Mouse (Mus musculus): ENCODE results near the gene Nop14.

Nop14 gene

DNA sequence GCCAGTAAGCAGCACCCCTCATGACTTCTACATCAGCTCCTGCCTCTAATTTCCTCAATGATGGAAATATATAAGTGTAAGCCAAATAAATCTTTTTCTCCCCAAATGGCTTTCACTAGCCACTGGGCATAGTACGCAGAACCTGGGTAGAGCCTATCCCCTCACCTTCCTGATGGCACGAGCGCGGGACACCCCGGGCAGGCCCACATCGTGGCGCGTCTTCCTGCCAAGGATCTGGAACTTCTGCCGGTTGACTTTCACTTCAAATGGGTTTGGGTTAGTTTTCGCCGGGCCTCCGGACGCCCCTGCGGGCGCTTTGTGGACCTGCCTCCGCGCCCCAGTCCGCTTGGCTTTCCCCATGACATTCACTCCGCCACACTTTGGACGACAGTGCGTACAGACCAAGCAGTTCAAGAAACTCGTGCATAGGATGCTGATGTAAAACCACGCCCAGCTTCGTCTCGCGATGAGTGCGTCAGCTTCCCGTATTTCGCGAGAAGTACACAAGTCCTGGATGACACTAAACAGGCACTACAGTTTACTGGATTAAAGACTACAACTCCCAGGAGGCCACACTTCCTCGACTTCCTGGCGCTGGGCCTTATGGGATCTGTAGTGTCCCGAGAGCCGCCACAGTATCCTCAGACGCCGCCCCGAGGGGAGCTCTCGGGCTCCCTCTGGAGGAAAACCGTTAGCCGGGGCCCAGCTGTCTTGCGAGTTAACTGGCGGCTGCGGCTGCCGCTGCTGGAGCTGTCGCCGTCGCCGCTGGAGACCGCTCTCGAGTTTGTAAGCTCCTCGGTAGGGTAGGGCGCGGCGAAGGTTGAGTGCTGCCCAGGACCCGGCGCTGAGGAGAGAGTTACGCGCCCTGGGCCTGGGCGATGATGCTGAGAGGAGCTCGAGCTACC is at the start of gene Nop14, which contains the start of gene Grk4:
Gene Nop14, minus strand, starts transcription at position 463 of the 905 bp plus-strand sequence.
Gene Grk4, plus strand, starts transcription at position 694 of the 905 bp plus-strand sequence.
- peak; percentile 97 for DNase-seq (ENCODE audit: extremely low read depth, low read depth, low spot score)

DNA sequence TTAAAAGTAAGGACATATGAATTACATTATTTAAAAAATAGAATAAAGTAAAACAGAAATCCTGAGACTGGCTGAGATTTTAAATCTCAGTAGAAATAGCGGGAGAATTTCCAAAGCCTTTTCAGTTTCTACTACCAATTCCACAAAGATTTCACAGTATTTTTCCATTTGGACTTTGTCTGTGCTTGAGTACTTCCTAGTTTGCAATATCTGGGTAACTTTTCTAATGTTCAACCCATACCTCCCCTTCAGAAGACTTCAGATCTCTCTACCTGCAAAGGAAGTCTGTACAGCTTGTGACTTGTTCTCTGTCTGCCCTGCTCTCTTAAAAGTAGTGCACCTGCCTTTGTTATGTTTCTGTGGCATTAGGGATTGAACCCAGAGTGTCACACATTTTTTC is 48.5 kb upstream of the Nop14 start:
- no peak for DNase-seq (ENCODE audit: extremely low read depth, low read depth, low spot score)

DNA sequence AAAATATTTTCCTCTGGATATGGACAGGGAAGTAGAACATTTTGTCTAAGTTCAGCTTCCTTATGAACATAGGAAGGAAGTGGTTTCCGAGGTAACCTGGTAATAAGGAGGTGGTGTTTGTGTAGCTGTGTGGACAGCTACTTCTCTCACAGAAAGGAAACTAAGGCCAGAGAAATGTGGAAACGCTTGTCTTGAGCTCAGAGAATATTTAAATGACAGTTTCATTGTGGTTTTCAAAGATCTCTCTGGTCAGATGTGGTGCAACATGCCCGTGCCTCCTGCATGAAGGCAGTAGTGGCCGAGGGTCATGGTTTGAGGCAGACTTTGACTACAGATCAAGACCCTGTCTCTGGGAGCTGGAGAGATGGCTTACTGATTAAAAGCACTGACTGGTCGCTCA is 35.6 kb upstream of the Nop14 start:
- DNase-seq (ENCODE audit: extremely low read depth, low read depth, low spot score), result no peak

DNA sequence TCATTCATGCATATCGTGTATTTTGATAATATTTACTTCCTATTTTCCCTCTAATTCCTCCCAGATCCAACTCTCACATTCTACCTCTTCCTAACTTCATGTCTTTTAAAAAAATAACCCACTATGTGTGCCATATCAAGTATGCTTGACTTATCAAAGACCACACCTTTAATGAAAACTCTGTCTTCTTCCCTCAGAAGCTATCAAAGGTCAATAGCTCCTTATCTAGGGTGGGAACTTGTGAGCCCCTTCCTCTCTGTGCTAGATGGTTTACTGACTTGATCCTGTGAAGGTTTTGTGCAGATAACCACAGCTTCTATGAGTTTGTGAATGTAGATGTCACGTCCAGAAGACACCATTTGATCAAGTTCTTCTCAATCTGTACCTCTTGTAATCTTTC is 32.8 kb upstream of the Nop14 start:
- no peak for DNase-seq (ENCODE audit: extremely low read depth, low read depth, low spot score)

DNA sequence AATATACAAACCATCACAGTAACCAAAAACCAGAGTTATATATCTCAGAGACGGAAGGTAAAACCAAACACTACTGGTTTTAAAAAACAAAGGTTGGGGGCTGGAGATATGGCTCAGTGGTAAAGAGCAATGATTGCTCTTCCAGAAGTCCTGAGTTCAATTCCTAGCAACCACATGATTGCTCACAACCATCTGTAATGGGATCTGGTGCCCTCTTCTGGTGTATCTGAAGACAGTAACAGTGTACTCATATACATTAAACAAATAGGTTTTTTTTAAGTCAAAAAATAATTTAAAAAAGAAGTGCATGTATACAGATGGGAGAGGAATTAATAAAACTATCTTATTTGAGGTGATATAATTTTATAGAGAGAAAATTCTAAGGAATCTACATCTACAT is 29.9 kb upstream of the Nop14 start:
- DNase-seq (ENCODE audit: extremely low read depth, low read depth, low spot score), result no peak

DNA sequence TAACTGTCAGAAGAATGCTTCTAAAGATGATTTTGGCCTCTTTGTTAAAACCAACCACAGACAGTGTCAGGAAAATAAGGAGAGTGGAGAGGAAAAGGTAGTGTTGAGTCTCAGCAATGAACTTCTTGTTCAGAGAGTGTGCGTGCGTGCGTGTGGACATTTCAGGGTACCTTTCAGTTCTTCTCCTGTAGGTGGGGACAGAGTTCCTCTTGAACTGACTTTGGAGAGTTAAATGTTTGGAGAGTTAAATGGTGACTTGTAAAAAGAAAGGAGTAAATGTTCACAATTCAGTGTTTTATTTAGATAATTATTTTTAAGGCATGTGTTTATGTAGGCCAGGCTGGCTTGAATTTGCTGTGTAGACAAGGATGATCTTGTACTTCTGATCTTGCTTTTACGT is 10.3 kb upstream of the Nop14 start:
- DNase-seq (ENCODE audit: extremely low read depth, low read depth, low spot score), result no peak

DNA sequence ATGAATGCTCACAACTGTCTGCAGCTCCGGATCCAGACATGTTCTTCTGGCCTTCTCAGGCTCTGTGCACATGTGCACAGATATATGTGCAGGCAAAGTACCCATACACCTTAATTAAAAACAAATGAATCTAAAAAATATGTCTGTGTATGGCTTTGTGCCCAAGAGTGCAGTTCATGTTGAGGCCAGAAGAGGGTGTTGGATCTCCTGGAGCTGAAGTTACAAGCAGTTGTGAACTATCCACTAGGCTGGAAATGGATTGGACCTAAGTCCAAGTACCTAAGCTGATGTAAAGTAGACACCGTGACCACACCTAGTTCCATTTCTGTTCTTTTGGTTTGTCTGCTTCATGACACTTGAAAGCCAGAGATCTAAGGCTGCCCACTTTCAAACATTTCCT is 9.5 kb upstream of the Nop14 start:
- DNase-seq (ENCODE audit: extremely low read depth, low read depth, low spot score), result no peak

DNA sequence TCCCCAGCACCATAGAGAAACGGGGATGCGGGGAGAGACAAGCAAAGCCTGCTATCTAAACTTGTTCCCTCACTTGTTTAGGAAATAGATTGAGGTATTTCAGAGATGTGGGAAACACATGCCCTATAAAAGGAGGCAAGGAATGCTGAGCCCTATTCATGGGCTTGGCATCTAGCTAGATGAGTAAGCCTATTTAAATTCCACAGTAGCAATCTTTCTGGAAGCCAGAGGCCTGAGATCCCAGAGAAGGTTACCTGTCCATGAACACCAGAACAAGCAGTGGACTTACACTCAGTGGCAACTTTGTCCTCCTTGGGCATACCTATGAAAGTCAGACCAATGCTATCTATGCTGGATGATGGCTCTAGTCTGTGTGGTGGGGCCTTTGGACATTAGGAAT is 3.3 kb upstream of the Nop14 start:
- no peak for DNase-seq (ENCODE audit: extremely low read depth, low read depth, low spot score)

DNA sequence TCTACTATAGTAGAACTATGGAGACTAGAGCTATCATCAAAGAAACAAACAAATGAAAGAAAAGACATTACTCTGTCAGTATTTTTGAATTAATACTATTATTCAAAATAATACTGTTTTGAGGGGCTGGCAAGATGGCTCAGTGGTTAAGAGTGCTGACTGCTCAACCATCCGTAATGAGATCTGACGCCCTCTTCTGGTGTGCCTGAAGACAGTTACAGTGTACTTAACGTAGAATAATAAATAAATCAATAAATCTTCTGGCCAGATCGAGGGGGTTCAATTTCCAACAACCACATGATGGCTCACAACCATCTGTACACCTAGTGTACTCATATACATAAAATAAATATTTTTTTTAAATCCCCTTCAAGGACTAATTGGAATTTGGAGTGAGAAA is 2.0 kb upstream of the Nop14 start:
- no peak for DNase-seq (ENCODE audit: extremely low read depth, low read depth, low spot score)

DNA sequence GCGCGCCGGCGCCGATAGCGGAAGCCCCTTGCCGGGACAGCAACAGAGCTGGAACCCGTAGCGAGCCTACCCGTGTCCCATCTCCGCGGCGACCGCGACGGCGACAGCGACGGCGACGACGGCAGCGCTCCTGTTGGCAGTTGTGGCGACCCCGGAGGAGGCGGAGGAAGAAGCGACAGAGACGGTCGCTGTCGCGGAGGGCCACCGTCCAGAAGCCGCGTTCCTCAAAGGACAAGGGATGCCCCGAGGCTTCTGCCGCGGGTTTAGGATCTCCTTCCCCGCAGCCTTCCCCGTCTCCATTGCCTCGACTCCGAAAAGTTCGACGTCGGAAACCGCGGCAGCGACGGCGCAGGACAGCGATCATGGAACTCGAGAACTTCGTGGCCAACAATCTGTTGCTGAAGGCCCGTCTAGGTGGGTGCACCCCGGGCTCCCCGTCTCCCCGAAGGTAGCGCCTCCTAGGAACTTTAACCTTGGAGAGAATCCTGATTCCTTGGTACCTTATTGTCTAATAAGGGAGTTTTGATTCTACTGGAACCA is 713 bp upstream of the Nop14 start:
- DNase-seq (ENCODE audit: extremely low read depth, low read depth, low spot score), result no peak

DNA sequence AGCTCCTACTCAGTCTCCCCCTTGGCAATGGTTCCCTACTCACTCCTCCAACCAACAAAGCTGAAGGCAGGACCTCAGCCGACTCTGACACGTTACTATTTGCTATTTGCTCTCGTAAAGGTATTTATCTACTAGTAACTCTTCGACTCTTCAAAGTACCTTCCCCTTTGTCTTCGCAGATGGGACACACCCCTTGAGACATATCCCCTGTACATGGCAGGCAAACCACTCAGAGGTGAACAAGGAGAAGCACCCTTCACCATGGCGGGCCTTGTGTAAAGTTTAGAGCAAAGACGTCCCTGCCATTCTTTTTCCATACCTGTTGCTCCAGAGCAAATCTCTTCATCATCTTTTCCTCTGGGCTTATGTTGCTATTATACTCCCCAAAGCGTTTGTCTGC is 2.4 kb downstream of the Nop14 start:
- no peak for DNase-seq (ENCODE audit: extremely low read depth, low read depth, low spot score)

DNA sequence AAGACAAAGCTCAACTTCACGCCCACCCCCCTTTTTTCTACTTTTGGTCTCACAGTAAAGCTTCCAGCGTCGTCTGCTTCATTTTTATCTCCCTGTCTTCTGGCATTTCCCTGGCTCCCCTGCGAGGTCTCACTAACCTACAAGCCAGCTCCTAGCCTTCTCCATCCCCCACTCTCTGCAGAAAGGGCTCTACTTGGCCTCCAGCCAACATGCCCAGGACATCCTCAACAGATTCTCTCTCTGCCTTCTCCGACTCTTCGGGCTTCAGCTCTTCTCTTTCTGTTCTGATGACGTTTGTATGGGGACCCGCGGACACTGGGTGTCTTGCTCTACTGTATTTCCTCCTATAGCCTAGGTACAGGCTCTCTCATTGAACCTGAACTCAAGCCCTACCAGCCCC is 5.1 kb downstream of the Nop14 start:
- DNase-seq (ENCODE audit: extremely low read depth, low read depth, low spot score), result no peak

DNA sequence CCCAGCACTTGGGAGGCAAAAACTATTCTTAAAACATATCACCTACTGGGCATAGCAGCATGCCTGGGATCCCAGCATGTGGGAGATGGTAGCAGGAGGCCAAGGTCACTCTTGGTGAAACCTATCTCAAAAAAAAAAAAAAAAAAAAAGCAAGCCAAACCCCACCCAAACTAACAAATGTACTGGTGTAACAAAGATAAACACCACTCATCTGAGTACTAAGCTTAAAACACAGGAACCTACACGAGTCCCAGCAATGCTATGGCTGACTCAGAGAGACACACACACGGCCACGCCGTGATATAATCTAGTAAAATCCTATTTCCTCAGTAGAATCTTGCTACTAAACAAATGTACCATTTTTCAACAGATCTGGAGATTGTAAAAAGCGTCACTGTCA is 7.0 kb downstream of the Nop14 start:
- no peak for DNase-seq (ENCODE audit: extremely low read depth, low read depth, low spot score)

DNA sequence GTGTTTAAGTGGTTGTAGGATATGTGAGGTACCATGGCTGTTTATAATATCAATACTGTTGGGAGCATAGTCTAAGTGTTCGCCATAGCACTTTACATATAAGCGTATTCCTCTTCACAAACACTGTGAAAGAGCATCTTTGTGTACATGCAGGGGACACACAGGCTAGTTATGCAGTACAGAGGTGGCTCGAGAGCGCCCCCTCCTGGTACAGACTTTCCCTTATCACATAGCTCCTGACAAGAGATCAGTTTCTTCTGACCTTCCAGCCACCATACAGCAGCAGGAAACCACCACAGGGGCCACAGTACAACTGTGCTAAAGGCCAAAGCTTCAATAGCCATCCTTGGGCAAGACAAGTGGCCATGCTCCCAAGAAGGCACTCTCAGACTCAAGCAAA is 12.4 kb downstream of the Nop14 start:
- no peak for DNase-seq (ENCODE audit: extremely low read depth, low read depth, low spot score)

DNA sequence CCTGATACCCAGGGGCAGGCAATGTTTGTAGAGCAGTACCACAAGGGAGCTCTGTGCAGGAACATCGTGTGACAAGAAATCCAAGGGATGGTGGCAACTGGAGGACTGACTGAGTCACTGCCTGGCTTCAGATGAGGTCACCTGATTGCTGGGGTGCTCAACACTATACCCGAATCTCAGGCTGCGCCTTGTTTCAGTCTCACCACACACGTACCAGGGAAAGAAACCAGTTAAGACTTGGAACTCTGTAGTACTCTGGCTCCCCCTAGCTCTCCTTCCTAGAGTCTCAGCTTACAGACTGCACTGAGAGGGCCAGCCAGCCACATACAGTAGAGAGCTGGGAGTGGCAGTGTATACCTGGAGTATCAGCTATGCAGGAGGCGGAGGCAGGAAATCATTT is 17.0 kb downstream of the Nop14 start:
- no peak for DNase-seq (ENCODE audit: extremely low read depth, low read depth, low spot score)

DNA sequence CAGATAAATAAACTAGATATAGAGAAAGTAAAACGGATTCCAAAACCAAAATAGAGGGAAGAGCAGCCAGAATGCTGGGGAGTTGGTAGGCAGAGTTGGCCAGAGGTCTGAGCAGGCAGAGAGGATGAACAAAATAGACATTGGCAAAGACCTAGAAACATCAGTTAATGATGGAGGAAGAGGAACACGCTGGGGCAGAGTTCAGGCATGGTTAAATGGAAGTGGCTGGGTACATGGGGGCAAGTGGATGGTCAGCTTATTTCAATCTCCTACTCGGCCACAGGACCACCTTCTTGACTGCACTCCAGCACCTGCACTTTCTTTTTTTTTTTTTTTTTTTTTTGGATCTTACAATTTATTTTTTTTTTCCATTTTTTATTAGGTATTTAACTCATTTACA is 18.0 kb downstream of the Nop14 start:
- DNase-seq (ENCODE audit: extremely low read depth, low read depth, low spot score), result no peak

DNA sequence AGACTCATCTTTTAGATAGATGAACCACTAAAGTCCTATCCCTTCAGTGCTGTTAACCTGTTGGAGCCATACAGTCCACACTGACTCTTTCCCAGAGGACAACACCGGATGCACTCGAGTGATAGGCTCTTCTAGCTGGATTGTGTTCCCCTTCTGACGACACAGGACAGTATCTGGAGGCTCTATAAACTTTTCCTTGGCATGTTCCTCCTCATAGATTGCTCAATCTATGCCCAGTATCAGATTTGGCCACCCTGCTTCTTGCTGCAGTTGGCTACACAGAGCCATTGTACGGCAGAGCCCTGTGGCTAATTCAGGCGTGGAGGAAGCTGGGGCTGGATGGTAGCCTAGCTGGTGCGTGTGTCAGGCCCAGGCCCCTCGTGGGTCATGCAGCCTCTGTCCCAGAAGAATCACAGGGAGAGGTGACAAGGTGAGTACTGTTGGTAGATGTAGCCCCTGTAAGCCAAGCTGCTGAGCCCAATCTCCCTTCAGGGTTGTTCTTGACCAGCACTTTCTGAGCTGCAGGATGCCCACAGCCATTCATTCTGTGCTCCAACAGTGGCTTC is 22.3 kb downstream of the Nop14 start:
- DNase-seq (ENCODE audit: extremely low read depth, low read depth, low spot score), result peak; percentile 75

DNA sequence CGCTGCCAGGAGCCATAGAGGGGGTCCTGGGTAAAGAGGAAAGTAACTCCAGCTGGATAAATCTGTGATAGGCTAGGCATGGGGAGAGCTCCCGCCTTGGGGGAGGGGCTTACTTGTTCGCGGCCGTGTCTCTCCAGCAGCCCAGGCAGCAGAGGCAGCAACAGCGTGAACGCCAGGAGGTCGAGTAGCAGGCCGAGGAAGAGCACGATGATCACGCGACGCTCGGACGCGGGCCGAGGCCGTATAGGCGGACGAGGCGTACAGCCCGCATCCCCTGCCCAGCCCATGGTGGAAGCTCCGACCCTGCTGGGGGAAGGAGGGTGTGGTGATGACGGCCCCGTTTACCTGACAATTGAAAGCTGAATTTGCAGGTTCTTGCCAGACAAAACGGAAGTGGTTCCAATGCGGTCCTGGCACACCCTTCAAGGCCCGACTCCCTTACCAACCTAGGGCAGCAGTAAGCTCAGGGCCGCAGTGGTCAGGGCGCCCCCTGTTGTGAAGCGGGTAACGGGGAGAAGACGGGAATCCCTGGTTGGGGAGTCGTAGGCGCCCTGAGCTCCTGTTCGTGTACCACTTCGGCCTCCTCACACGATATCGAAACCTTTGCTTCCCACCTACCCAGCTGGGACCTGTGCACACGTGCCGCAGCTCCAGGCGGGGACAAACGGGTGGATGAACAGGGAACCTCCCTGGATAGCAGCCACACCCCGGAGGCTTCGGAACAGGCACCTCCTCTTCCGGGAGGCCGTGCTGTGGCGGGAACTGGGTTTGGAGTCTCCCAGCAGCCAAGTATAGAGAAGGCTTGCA is 23.3 kb downstream of the Nop14 start, which contains the start of gene Mfsd10:
Gene Mfsd10, minus strand, starts transcription at position 732 of the 807 bp plus-strand sequence.
- peak; percentile 26 for DNase-seq (ENCODE audit: extremely low read depth, low read depth, low spot score)

DNA sequence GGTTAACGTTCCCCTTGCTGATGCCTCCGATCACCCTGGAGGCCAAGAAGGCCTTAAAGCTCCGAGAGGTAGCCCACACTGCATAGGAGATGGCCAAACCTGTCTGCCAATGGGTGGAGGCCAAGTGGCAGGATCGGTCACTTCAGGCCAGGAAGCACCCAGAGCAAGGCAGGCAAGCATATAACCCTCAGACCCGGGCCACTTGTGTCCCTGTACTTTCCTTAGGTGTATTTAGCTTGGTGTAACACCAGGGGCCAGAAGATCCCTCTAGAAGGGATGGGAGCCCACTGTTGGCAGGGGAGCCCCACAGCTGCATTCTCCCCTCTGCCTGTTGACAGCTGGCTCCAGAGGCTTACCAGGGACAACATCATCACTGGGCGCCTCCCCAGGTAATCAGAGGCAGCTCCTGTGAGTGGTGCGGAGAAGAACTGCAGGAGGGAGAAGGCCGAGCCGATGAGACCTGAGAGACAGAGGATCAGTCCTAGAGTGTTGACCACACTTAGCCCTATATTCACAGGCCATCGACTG is 24.2 kb downstream of the Nop14 start:
- no peak for DNase-seq (ENCODE audit: extremely low read depth, low read depth, low spot score)

DNA sequence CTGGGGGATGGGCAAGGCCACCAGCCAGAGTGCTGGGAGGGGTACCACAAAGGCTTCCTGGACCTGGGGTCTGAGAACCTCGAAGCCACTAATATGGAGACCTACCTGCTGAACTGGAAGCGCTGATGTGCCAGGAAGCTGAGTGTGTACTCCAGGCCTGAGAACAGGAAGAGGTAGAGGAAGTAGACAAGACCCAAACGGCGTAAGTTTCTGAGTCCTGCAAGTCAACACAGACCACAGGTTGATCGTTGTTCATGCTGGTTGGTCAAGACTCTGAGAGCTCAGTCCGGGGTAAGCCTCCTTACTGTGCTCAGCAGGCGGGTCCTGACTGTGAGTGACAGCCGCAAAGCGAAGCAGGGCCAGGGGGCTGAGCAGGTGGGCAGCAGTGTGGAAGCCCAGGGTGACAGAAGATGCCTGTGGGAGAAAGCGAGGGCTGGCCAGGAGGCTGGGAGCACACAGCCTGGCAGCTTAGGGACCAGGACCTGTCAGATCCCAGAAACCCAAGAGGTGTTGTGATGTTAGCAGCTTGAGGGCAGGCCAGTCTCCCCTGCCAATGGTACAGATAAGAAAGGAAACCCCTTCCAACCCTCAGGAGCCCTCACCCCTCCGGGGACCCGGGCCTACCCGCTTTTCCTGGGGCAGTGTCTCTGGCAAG is 25.1 kb downstream of the Nop14 start:
- no peak for DNase-seq (ENCODE audit: extremely low read depth, low read depth, low spot score)

DNA sequence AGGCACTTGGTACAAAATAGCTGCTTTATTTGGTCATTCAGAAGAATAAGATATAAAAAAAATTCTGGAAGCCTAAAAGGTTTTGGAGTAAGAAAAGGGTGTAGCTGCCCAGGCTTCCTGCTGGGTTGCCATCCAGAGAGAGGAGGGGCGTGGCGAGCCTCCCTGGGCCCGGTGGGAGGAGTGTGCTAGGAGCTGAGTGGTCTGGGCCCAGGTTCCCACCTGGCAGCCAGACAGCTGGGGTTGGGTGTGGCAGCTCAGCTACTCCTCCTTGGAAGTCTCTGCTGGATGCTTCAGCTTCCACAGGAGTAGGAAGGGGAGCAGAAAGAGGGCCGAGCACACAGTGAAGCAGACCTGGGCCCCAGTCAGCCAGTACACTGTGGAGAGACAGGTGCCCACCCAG is 26.3 kb downstream of the Nop14 start:
- no peak for DNase-seq (ENCODE audit: extremely low read depth, low read depth, low spot score)

Data from fat pad, adult 2 months (tissue).